Mouse (Mus musculus) heart, postnatal 4 days (tissue): ENCODE measurements at regions not wholly inside any gene's neighbourhood (a gene's known extent, or its start where the extent isn't known, plus 50 kb on each side); places are given as distances from the start of the nearest gene placed in this dataset.
"Not testable (repeated sequence)": the region's sequence is repeated elsewhere in the genome, so short reads cannot be mapped to it uniquely, and the experiment has no call there.

Experiments used
- DNase-seq: peaks from one replicate; pipeline ENCODE4 v3.0.0; 2021

DNA sequence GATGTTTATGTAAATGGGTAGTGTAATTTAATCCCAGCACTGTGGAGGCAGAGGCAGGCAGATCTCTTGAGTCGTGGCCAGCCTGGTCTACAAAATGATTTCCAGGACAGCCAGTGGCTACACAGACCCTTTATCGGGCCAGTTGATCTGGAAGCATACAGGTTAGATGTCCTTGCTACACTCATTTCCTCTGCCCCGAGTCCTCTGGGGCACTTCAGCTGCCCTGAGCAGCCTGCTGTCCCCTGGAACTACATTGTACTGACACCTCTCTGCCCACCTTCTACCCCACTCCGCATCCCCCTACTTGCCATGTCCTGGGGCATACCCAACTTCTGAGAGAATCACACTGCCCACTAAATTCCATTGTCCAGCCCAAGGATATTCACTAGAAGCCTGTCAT is 60.6 kb upstream of the Helt start:
- no peak for DNase-seq

DNA sequence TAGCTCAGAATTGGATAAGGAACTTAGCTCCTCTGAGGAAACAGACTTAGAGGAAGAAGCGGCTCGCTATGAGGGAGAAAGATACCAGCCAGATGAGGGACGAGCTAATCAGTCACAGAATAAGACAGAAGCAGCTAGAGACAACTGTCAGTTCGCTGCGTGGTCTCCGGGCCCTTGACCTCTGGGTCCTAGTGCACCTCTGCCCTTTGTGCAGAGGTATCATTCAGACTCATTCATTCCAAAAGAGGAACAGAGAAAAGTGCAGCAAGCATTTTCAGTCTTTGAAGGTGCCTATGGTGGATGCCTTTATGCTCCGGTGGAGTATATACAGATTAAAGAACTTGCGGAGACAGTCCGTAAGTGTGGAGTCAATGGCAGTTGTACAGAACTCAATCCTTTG is 63.5 kb upstream of the Helt start:
- not testable (repeated sequence) for DNase-seq

- DNase-seq = no peak
These were observed 68.4 kb upstream of the Helt start for GRCm38 (mm10) chr8:46362871-46363306.

GRCm38 (mm10) chr8:46365711-46366110 is 71.2 kb upstream of the Helt start:
- DNase-seq = no peak

- no peak for DNase-seq
These were observed 72.7 kb upstream of the Helt start for GRCm38 (mm10) chr8:46367125-46367524.

GRCm38 (mm10) chr8:46374092-46374491 is 79.6 kb upstream of the Helt start:
- DNase-seq = no peak

DNA sequence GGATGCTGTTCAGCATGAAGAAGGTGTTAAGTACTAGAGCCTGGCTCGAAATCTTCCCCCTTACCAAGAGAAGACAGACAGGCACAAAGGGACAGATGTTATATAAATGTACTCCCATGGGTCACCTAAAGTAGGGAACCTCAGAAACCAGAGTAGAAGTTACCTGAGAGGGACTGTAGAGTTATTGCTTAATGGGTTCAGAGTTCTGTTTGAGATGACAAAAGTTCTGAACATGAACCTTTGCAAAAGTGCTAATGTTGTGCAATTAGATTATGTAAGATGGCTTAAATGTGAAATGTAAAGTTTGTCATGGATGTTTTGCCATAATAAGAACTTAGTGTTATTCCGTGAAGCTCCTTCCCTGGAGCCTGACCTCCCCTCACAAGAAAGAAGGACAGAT is 81.5 kb upstream of the Helt start:
- no peak for DNase-seq

- DNase-seq = no peak
These were observed 85.9 kb upstream of the Acsl1 start for GRCm38 (mm10) chr8:46384926-46385325.

DNA sequence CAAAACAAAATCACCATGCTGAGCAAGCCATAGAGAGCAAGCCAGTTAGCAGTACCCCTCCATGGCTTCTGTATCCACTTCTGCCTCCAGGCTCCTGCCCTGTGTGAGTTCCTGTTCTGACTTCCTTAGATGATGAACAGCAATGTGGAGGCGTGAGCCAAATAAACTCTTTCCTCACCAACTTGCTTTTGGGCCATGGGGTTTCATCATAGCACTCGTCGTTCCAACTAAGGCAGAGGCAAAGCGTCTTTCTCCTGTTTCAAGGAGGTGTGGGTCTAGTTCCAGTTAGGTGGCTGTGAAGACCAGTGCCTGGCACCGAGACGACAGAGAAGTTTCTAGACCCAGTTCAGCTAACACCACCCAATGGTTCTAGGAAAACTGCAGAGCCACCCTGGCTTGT is 85.0 kb upstream of the Acsl1 start:
- DNase-seq = no peak

GRCm38 (mm10) chr8:46386553-46386952 is 84.3 kb upstream of the Acsl1 start:
- DNase-seq = no peak

DNA sequence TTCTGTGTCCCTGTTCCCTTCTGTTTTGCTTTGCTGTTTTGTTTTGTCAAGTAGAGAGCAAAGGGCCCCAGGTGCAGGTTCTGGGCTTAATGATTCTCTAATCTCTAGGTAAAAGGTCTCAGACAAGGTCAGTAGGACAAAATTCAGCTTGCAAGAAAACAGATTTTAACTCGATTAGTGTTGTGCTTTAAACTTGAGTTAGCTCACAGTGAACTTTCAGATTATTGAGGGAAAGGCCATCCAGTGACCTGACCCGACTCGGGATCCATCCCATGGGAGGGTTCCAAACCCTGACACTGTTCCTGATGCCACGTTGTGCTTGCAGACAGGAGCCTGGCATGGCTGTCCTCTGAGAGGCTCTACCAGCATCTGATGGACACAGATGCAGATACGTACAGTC is 83.8 kb upstream of the Acsl1 start:
- DNase-seq = no peak

DNA sequence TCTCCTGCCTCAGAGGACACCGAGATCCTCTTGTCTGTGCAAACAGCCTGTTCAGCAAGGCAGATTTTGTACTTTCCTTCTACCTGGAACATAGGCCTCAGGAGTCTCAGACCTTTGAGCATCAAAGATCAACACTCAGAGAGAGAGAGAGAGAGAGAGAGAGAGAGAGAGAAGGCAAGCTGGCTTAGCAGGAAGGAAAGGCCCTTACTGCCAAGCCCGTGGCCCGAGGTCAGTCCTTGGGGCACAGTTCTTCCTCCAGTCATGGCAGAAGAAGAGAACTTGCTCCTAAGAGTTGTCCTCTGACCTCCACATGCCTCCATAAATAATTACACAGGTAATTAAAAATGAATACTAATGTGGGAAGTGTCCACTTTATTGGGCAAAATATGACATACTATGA is 82.4 kb upstream of the Acsl1 start:
- no peak for DNase-seq

GRCm38 (mm10) chr8:46390431-46390830 is 80.4 kb upstream of the Acsl1 start:
- peak; percentile 25 for DNase-seq

DNA sequence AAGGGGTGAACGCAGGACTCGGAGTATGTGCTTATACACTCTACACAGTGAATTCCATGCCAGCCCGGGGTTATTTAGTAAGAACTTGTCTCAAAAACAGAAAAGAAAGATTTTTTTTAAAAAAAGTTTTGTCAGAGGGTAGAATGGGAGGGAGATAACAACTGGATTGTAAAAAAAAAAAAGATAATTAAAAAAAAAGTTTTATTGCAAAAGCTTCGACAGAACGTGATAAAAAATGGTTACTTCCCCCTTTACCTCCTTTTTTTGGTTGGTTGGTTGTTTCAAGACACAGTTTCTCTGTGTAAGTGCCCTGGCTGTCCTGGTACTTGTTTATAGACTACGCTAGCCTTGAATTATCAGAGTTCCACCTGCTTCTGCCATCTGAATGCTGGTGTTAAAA is 79.2 kb upstream of the Acsl1 start:
- DNase-seq = no peak

GRCm38 (mm10) chr8:46393296-46393695 is 77.5 kb upstream of the Acsl1 start:
- DNase-seq = no peak

GRCm38 (mm10) chr8:46394750-46395149 is 76.1 kb upstream of the Acsl1 start:
- no peak for DNase-seq

- no peak for DNase-seq
These were observed 75.5 kb upstream of the Acsl1 start for GRCm38 (mm10) chr8:46395348-46395747.

GRCm38 (mm10) chr8:46397081-46397480 is 73.8 kb upstream of the Acsl1 start:
- no peak for DNase-seq

GRCm38 (mm10) chr8:46397777-46398176 is 73.1 kb upstream of the Acsl1 start:
- no peak for DNase-seq

- no peak for DNase-seq
These were observed 70.2 kb upstream of the Acsl1 start for GRCm38 (mm10) chr8:46400595-46400994.

DNA sequence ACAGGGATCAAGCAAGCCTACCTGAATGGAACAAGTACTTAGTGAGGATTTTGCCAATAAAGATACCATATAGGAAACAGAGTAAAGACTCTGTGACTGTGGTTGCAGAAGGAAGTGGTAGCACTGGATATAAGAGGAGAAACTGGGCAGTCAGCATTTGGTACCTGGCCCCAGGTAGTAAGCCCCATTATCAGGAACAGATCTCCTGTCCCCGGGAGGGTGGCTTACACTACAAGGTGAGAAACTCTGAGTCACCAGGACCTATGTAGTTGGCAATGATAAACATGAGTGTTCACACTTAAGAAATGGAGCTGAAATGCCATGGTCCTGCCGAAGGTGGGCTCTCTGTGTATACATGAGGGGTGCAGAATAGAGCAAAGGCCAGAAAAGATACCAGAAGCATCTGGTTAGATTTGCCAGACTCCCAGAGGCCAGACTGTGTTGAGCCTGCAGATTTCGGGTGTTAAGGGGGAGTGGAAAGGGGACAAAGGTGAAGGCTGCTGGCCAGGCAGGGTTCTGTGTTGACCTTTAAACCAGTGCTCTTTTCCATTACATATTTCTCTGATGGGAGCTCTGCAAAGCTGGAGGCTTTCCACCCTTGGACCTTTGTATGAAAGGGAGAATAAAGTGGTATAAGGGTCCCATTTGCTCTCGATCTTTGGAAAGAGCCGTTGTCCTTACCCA is 66.8 kb upstream of the Acsl1 start:
- no peak for DNase-seq

GRCm38 (mm10) chr8:46408886-46409285 is 62.0 kb upstream of the Acsl1 start:
- no peak for DNase-seq

DNA sequence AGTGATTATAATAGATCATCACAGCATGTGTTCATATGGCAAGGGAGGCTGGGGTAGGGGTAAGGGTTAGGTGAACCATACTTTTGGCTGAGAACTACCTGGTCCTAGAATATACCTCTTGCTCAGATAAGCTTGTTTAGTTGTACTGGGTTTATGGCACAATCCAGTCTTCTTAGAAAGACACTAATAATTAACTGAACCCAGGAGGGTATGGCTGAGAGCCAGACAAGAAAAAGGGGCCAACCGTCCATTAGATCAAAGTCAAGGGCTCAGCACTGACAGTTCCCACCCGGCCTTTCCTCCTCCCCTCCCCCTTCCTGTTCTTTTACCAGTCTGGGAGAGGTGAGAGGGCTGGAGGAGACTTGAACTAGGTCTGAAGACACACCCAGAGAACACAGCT is 61.5 kb upstream of the Acsl1 start:
- DNase-seq = no peak

- DNase-seq = no peak
These were observed 58.8 kb upstream of the Acsl1 start for GRCm38 (mm10) chr8:46411877-46412625.
